Mouse (Mus musculus): Measurements from ENCODE around the gene Cacna1d. TPM values are rescaled to one million over a fixed set of nuclear protein-coding genes. Genes with fewer than 3 reads are reported as not detected.

The Cacna1d gene
- polyA plus RNA-seq, 1 experiment from 2014 or later: 10.1 TPM

DNA sequence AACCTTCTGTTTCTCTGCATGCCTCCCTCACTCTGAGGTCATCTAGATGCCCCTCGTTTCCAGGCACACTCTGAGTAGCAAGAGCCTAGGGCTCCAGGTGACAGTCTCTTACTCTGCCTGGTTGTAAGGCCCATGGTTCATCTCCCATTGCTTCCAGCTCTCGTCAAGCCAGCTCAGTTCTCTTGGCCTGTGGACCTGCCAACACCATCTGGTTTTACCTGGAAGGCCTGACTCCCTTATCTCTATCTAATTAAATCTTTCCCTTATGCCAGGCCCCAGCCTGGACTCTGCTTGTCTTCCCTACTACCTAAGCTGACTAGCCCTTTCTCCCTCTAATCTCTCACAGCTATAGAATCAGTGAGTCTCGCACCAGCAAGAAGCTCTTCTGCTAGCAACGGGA is 124.2 kb downstream of the Cacna1d start:
- WGBS: 87% methylated on average over 4 of the region's 4 CpGs
- H3K9ac ChIP-seq (replicated peaks; ENCODE audit: low read length): no peak overlapping the region
- no peak overlapping the region for H3K4me3 ChIP-seq (replicated peaks; ENCODE audit: low read depth, low read length)
- H3K4me2 ChIP-seq (ENCODE audit: low read length): no peak overlapping the region
- no peaks in the 10 kb centered on the region for H3K36me3 ChIP-seq (ENCODE audit: control insufficient read depth, insufficient read depth, low read length)
- H3K27ac ChIP-seq (replicated peaks; ENCODE audit: low read depth, low read length): no peak overlapping the region
- no peaks in the 10 kb centered on the region for H3K4me1 ChIP-seq (ENCODE audit: control insufficient read depth, insufficient read depth, low read length)
- H3K27me3 ChIP-seq (ENCODE audit: control insufficient read depth, insufficient read depth, low read length): no peaks in the 10 kb centered on the region
- H3K9me3 ChIP-seq (ENCODE audit: control insufficient read depth, low read length): no peaks in the 10 kb centered on the region
- no peak for DNase-seq
- ATAC-seq (ENCODE audit: low FRiP score, low TSS enrichment): no peak

DNA sequence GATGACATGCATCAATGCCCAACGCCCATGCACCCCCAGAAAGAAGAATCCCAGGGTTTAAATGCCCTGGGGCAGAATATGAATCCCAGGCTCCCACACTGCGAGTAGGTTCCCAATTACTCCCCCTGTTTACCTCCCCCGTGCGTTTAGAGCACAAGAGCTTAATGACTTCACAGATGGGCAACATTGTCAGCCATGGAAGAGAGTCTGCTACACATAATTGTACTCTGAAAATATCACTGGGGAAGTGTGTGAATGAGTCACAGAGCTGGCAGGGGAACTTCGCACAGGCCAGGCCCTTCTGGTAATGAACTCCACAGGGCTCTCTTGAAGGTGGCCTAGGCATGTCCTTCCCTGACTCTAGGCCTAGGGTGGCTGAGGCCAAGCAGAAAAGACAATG is 125.4 kb downstream of the Cacna1d start:
- no peak for ATAC-seq (ENCODE audit: low FRiP score, low TSS enrichment)
- H3K9ac ChIP-seq (replicated peaks; ENCODE audit: low read length): no peak overlapping the region

DNA sequence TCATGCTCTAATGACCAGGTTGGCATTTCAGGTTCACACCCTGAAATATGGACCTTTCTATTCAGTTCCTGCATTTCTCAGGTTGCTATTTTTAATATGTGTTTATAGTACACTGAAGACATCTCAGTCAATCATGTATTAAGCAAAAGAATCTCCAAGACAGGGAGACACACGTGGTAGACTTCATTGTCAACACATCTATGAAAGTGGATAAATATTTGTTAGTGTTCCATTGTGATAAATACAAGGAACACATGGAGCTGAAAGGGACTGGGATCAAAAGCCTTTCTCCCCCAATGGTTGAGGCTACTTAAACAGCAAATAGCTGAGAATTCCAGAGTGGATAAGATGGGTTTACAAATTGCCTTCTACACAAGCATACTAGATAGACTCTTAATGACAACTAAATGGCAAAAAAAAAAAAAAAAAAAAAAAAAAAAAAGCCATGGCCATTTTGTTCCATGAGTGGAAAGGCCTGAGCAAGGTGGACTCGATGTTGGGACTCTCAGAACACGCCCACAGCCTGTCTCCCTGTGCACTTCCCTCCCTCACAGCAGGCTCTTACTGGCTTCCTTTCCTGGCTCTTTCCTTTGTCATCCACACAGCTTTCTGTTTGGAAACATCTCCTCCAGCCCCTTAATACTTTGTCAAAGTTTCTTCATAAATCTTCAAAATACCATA is 127.6 kb downstream of the Cacna1d start:
- Histone ChIP-seq H3K4me1 (ENCODE audit: control insufficient read depth, insufficient read depth, low read length) (no peaks in the 10 kb centered on the region), H3K27me3 (ENCODE audit: control insufficient read depth, insufficient read depth, low read length) (no peaks in the 10 kb centered on the region), H3K9me3 (ENCODE audit: control insufficient read depth, low read length) (no peaks in the 10 kb centered on the region), H3K4me3 (replicated peaks; ENCODE audit: low read depth, low read length) (no peak overlapping the region), H3K36me3 (ENCODE audit: control insufficient read depth, insufficient read depth, low read length) (no peaks in the 10 kb centered on the region), H3K4me2 (ENCODE audit: low read length) (no peak overlapping the region), H3K9ac (replicated peaks; ENCODE audit: low read length) (no peak overlapping the region), H3K27ac (replicated peaks; ENCODE audit: low read depth, low read length) (no peak overlapping the region)
- no peak for ATAC-seq (ENCODE audit: low FRiP score, low TSS enrichment)
- DNase-seq: no peak
- WGBS: 64% methylated on average over 3 of the region's 3 CpGs

More for the DNA sequence above, 125.4 kb downstream of the Cacna1d start:
- H3K27ac ChIP-seq (replicated peaks; ENCODE audit: low read depth, low read length): no peak overlapping the region
- DNase-seq: no peak
- no peaks in the 10 kb centered on the region for H3K27me3 ChIP-seq (ENCODE audit: control insufficient read depth, insufficient read depth, low read length)
- no peaks in the 10 kb centered on the region for H3K4me1 ChIP-seq (ENCODE audit: control insufficient read depth, insufficient read depth, low read length)
- H3K4me3 ChIP-seq (replicated peaks; ENCODE audit: low read depth, low read length): no peak overlapping the region
- 70% methylated on average over 5 of the region's 5 CpGs for WGBS
- H3K36me3 ChIP-seq (ENCODE audit: control insufficient read depth, insufficient read depth, low read length): no peaks in the 10 kb centered on the region
- H3K4me2 ChIP-seq (ENCODE audit: low read length): no peak overlapping the region
- H3K9me3 ChIP-seq (ENCODE audit: control insufficient read depth, low read length): no peaks in the 10 kb centered on the region

DNA sequence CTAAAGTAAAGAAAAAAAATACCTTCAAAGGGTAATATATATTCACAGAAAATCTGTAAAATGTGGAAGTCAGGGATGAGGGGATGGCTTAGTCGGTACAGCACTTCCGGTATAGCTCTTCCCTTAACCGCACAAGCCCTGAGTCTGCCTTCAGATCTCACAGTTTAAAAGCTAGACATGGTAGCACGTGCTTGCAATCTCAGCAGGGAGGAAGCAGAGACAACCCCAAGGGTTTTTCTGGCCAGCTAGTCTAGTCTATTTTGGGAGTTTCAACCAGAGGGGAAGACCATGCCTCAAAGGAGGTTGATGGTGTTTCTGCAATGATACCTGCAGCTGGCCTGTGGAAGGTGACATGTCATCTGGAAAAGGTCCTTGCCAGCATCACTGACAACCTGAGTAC is 128.9 kb downstream of the Cacna1d start:
- Histone ChIP-seq H3K36me3 (ENCODE audit: control insufficient read depth, insufficient read depth, low read length) (no peaks in the 10 kb centered on the region), H3K9me3 (ENCODE audit: control insufficient read depth, low read length) (no peaks in the 10 kb centered on the region), H3K4me3 (replicated peaks; ENCODE audit: low read depth, low read length) (no peak overlapping the region), H3K4me1 (ENCODE audit: control insufficient read depth, insufficient read depth, low read length) (no peaks in the 10 kb centered on the region), H3K27ac (replicated peaks; ENCODE audit: low read depth, low read length) (no peak overlapping the region), H3K9ac (replicated peaks; ENCODE audit: low read length) (no peak overlapping the region), H3K4me2 (ENCODE audit: low read length) (no peak overlapping the region), H3K27me3 (ENCODE audit: control insufficient read depth, insufficient read depth, low read length) (no peaks in the 10 kb centered on the region)
- no peak for ATAC-seq (ENCODE audit: low FRiP score, low TSS enrichment)
- 86% methylated on average over 4 of the region's 4 CpGs for WGBS
- no peak for DNase-seq

DNA sequence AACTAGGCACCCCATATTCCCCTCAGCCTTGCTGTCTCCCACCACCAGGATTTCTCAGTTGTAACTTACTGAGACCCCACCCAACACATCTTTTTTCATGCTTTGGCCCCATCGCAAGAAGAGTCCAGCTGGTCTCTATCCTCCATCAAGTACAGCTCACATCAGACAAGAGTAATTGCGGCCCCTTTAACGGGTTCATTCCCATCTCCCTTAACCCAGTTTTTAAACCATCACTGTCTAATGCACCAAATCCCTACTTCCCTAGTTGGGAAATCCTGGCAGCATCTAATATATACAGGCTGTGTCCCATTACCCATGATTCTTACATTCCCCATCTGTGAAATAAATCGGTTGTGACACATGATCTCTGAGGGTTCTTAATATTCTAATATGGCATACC is 130.8 kb downstream of the Cacna1d start:
- Histone ChIP-seq H3K27me3 (ENCODE audit: control insufficient read depth, insufficient read depth, low read length) (peaks cover 4% of the 10 kb centered on the region; the same call in 1 of the 2 replicates), H3K4me2 (ENCODE audit: low read length) (no peak overlapping the region), H3K9ac (replicated peaks; ENCODE audit: low read length) (no peak overlapping the region), H3K4me3 (replicated peaks; ENCODE audit: low read depth, low read length) (no peak overlapping the region), H3K27ac (replicated peaks; ENCODE audit: low read depth, low read length) (no peak overlapping the region), H3K36me3 (ENCODE audit: control insufficient read depth, insufficient read depth, low read length) (no peaks in the 10 kb centered on the region), H3K4me1 (ENCODE audit: control insufficient read depth, insufficient read depth, low read length) (no peaks in the 10 kb centered on the region), H3K9me3 (ENCODE audit: control insufficient read depth, low read length) (no peaks in the 10 kb centered on the region)
- no peak for DNase-seq
- 85% methylated on average over 4 of the region's 4 CpGs for WGBS
- no peak for ATAC-seq (ENCODE audit: low FRiP score, low TSS enrichment)

DNA sequence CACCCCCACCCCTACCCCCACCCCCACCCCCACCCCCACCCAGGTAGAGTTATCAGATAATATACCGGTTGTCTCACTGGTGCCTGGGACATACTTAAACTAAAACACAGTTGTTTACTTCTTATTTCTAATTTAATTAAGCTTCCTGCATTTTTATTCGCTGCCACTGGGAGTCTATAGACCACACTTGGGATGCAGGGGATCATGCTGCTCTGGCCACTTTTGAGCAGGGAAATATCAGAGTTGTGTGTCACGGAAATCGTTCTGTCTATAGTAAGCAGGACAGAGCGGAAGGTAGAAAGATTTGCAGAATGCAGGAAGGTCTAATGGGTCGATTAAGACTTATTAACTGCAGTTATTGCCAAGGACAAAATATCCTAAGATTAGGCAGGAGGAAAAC is 131.3 kb downstream of the Cacna1d start:
- 76% methylated on average over 6 of the region's 6 CpGs for WGBS
- Histone ChIP-seq H3K4me3 (replicated peaks; ENCODE audit: low read depth, low read length) (no peak overlapping the region), H3K4me2 (ENCODE audit: low read length) (no peak overlapping the region), H3K9ac (replicated peaks; ENCODE audit: low read length) (no peak overlapping the region), H3K36me3 (ENCODE audit: control insufficient read depth, insufficient read depth, low read length) (no peaks in the 10 kb centered on the region), H3K27me3 (ENCODE audit: control insufficient read depth, insufficient read depth, low read length) (peaks cover 5% of the 10 kb centered on the region; the same call in 1 of the 2 replicates), H3K9me3 (ENCODE audit: control insufficient read depth, low read length) (no peaks in the 10 kb centered on the region), H3K4me1 (ENCODE audit: control insufficient read depth, insufficient read depth, low read length) (no peaks in the 10 kb centered on the region), H3K27ac (replicated peaks; ENCODE audit: low read depth, low read length) (no peak overlapping the region)
- ATAC-seq (ENCODE audit: low FRiP score, low TSS enrichment) (no peak), DNase-seq (no peak)

DNA sequence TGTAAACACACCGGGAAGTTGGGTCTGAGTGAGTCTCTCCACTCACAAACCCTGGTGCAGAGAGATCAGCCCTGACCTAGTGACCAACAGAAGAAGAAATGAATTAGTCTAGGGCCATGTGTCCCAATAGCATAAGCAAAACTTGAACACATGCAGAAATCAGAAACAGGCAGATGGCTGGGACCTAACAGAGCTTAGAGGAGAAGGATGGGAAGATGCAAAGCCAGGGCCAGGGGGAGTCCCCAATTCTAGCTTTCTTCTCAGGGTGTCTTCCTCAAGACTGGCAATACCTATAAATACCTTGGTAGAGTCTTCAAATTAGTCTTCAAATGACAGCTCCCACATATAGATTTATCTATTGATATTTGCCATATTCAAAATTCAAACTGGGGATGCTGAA is 133.2 kb downstream of the Cacna1d start:
- no peak for ATAC-seq (ENCODE audit: low FRiP score, low TSS enrichment)
- H3K27ac ChIP-seq (replicated peaks; ENCODE audit: low read depth, low read length): no peak overlapping the region
- no peak overlapping the region for H3K4me3 ChIP-seq (replicated peaks; ENCODE audit: low read depth, low read length)
- WGBS: 80% methylated on average over 1 of the region's 1 CpGs
- H3K4me1 ChIP-seq (ENCODE audit: control insufficient read depth, insufficient read depth, low read length): no peaks in the 10 kb centered on the region
- H3K36me3 ChIP-seq (ENCODE audit: control insufficient read depth, insufficient read depth, low read length): no peaks in the 10 kb centered on the region
- H3K9me3 ChIP-seq (ENCODE audit: control insufficient read depth, low read length): no peaks in the 10 kb centered on the region
- no peak overlapping the region for H3K4me2 ChIP-seq (ENCODE audit: low read length)
- H3K27me3 ChIP-seq (ENCODE audit: control insufficient read depth, insufficient read depth, low read length): peaks cover 5% of the 10 kb centered on the region; the same call in 1 of the 2 replicates
- DNase-seq: no peak
- H3K9ac ChIP-seq (replicated peaks; ENCODE audit: low read length): no peak overlapping the region

GRCm38 (mm10) chr14:30356456-30356855 is 134.8 kb downstream of the Cacna1d start:
- no peak overlapping the region for H3K9ac ChIP-seq (replicated peaks; ENCODE audit: low read length)
- 86% methylated on average over 3 of the region's 3 CpGs for WGBS
- DNase-seq: no peak

GRCm38 (mm10) chr14:30354761-30355160 is 136.5 kb downstream of the Cacna1d start:
- Histone ChIP-seq H3K4me3 (replicated peaks; ENCODE audit: low read depth, low read length) (0 out of 2 replicates have a peak overlapping the region, but pooled peaks have one; percentile 59), H3K36me3 (ENCODE audit: control insufficient read depth, insufficient read depth, low read length) (no peaks in the 10 kb centered on the region), H3K4me1 (ENCODE audit: control insufficient read depth, insufficient read depth, low read length) (peaks cover 9% of the 10 kb centered on the region), H3K27ac (replicated peaks; ENCODE audit: low read depth, low read length) (no peak overlapping the region), H3K27me3 (ENCODE audit: control insufficient read depth, insufficient read depth, low read length) (peaks cover 5% of the 10 kb centered on the region; the same call in 1 of the 2 replicates), H3K4me2 (ENCODE audit: low read length) (peak overlapping the region; percentile 80; the same call in 1 of the 2 replicates), H3K9ac (replicated peaks; ENCODE audit: low read length) (no peak overlapping the region), H3K9me3 (ENCODE audit: control insufficient read depth, low read length) (no peaks in the 10 kb centered on the region)
- no peak for DNase-seq
- 49% methylated on average over 3 of the region's 3 CpGs for WGBS
- ATAC-seq (ENCODE audit: low FRiP score, low TSS enrichment): no peak

More at GRCm38 (mm10) chr14:30356456-30356855, 134.8 kb downstream of the Cacna1d start:
- Histone ChIP-seq H3K9me3 (ENCODE audit: control insufficient read depth, low read length) (no peaks in the 10 kb centered on the region), H3K4me1 (ENCODE audit: control insufficient read depth, insufficient read depth, low read length) (peaks cover 9% of the 10 kb centered on the region), H3K27me3 (ENCODE audit: control insufficient read depth, insufficient read depth, low read length) (peaks cover 5% of the 10 kb centered on the region; the same call in 1 of the 2 replicates), H3K36me3 (ENCODE audit: control insufficient read depth, insufficient read depth, low read length) (no peaks in the 10 kb centered on the region), H3K27ac (replicated peaks; ENCODE audit: low read depth, low read length) (no peak overlapping the region), H3K4me2 (ENCODE audit: low read length) (no peak overlapping the region), H3K4me3 (replicated peaks; ENCODE audit: low read depth, low read length) (no peak overlapping the region)
- no peak for ATAC-seq (ENCODE audit: low FRiP score, low TSS enrichment)

Measured in midbrain, embryonic 14.5 days (tissue).